Mouse (Mus musculus): ENCODE data around the gene H13. TPM values are rescaled to one million over a fixed set of nuclear protein-coding genes. Genes with fewer than 3 reads are reported as not detected.

The H13 gene
- polyA plus RNA-seq, 1 experiment from 2014 or later = 81.7 TPM

Other genes starting within 250 kb of the H13 start
- gene Defb23, start 204.8 kb upstream of the H13 start, polyA plus RNA-seq (2015; fragmentation: Nextera tagmentation; extraction: Ambion mirVana) = not detected in 2 replicates
- not detected in 2 replicates for gene Defb20, start 192.4 kb upstream of the H13 start, polyA plus RNA-seq (2015; fragmentation: Nextera tagmentation; extraction: Ambion mirVana)
- gene Defb22, start 179.3 kb upstream of the H13 start, polyA plus RNA-seq (2015; fragmentation: Nextera tagmentation; extraction: Ambion mirVana) = not detected in 2 replicates
- gene Defb26, start 157.8 kb upstream of the H13 start, polyA plus RNA-seq (2015; fragmentation: Nextera tagmentation; extraction: Ambion mirVana) = not detected in 2 replicates
- gene Defb28, start 151.2 kb upstream of the H13 start, polyA plus RNA-seq (2015; fragmentation: Nextera tagmentation; extraction: Ambion mirVana) = not detected in 2 replicates
- not detected in 2 replicates for gene Defb29, start 129.4 kb upstream of the H13 start, polyA plus RNA-seq (2015; fragmentation: Nextera tagmentation; extraction: Ambion mirVana)
- not detected in 2 replicates for gene Gm17416, start 100.1 kb upstream of the H13 start, polyA plus RNA-seq (2015; fragmentation: Nextera tagmentation; extraction: Ambion mirVana)
- gene Defb21, start 96.7 kb upstream of the H13 start, polyA plus RNA-seq (2015; fragmentation: Nextera tagmentation; extraction: Ambion mirVana) = not detected in 2 replicates
- gene Defb19, start 89.1 kb upstream of the H13 start, polyA plus RNA-seq (2015; fragmentation: Nextera tagmentation; extraction: Ambion mirVana) = 0.61 and 1.2 TPM in 2 replicates
- not detected in 2 replicates for gene Defb45, start 70.1 kb upstream of the H13 start, polyA plus RNA-seq (2015; fragmentation: Nextera tagmentation; extraction: Ambion mirVana)
- not detected in 2 replicates for gene Defb36, start 65.1 kb upstream of the H13 start, polyA plus RNA-seq (2015; fragmentation: Nextera tagmentation; extraction: Ambion mirVana)
- 0.88 TPM in 1 of 2 replicates, not detected in the other for gene Defb25, start 46.4 kb upstream of the H13 start, polyA plus RNA-seq (2015; fragmentation: Nextera tagmentation; extraction: Ambion mirVana)
- gene Rem1, start 42.5 kb upstream of the H13 start, polyA plus RNA-seq (2015; fragmentation: Nextera tagmentation; extraction: Ambion mirVana) = 12.8 and 14.8 TPM in 2 replicates
- 18.9 and 19.2 TPM in 2 replicates for gene Mcts2, start 17.6 kb downstream of the H13 start, polyA plus RNA-seq (2015; fragmentation: Nextera tagmentation; extraction: Ambion mirVana)
- 56.3 and 64.5 TPM in 2 replicates for gene Id1, start 66.8 kb downstream of the H13 start, polyA plus RNA-seq (2015; fragmentation: Nextera tagmentation; extraction: Ambion mirVana)
- 26.7 and 30.9 TPM in 2 replicates for gene Cox4i2, start 84.7 kb downstream of the H13 start, polyA plus RNA-seq (2015; fragmentation: Nextera tagmentation; extraction: Ambion mirVana)
- 70.5 and 74.3 TPM in 2 replicates for gene Bcl2l1, start 162.3 kb downstream of the H13 start, polyA plus RNA-seq (2015; fragmentation: Nextera tagmentation; extraction: Ambion mirVana)
- gene Tpx2, start 178.5 kb downstream of the H13 start, polyA plus RNA-seq (2015; fragmentation: Nextera tagmentation; extraction: Ambion mirVana) = 45.4 and 55.1 TPM in 2 replicates
- 0.10 and 0.32 TPM in 2 replicates for gene Mylk2, start 241.9 kb downstream of the H13 start, polyA plus RNA-seq (2015; fragmentation: Nextera tagmentation; extraction: Ambion mirVana)